Mouse (Mus musculus) liver, embryonic 15.5 days (tissue): ENCODE results near the gene St7l. TPM values are rescaled to one million over a fixed set of nuclear protein-coding genes. Genes with fewer than 3 reads are reported as not detected.

Experiments used
- ATAC-seq: fragments of 200-750 bp; cut with Nextera tagmentation; 2 replicates; pipeline ENCODE4 v1.8.0; 2017; ENCODE audit warnings: moderate number of reproducible peaks, mild to moderate bottlenecking, moderate library complexity; ENCODE audit not compliant: insufficient read depth
- H3K27ac ChIP-seq: fragments of 300-500 bp; sonication (generic); replicated peaks from 2 replicates; pipeline ENCODE4 v1.5.1; 2015; ENCODE audit warnings: mild to moderate bottlenecking, inconsistent platforms
- H3K27me3 ChIP-seq: fragments of 300-500 bp; sonication (generic); 2 replicates; pipeline ENCODE4 v1.6.1; 2015; ENCODE audit warnings: mild to moderate bottlenecking, inconsistent platforms
- H3K36me3 ChIP-seq: fragments of 300-500 bp; sonication (generic); replicated peaks from 2 replicates; pipeline ENCODE4 v1.6.1; 2015; ENCODE audit warnings: moderate library complexity, mild to moderate bottlenecking, inconsistent platforms
- H3K4me1 ChIP-seq: fragments of 300-500 bp; sonication (generic); replicated peaks from 2 replicates; pipeline ENCODE4 v1.6.1; 2015; ENCODE audit warnings: inconsistent platforms
- H3K4me2 ChIP-seq: fragments of 300-500 bp; sonication (generic); 2 replicates; pipeline ENCODE4 v1.6.1; 2015; ENCODE audit warnings: moderate library complexity, mild to moderate bottlenecking, inconsistent platforms
- H3K4me3 ChIP-seq: fragments of 300-500 bp; sonication (generic); replicated peaks from 2 replicates; pipeline ENCODE4 v1.5.1; 2015; ENCODE audit warnings: mild to moderate bottlenecking, inconsistent platforms
- H3K9ac ChIP-seq: fragments of 300-500 bp; sonication (generic); 2 replicates; pipeline ENCODE4 v1.6.1; 2015; ENCODE audit warnings: moderate library complexity, mild to moderate bottlenecking, inconsistent platforms
- H3K9me3 ChIP-seq: fragments of 300-500 bp; sonication (generic); replicated peaks from 2 replicates; pipeline ENCODE4 v1.6.1; 2016; ENCODE audit warnings: inconsistent platforms
- WGBS: fragments of 180-500 bp; shearing (Covaris S2); methylation state at CpG from one replicate; pipeline ENCODE4 v1.1.7; 2015; ENCODE audit warnings: mixed read lengths; ENCODE audit not compliant: insufficient replicate concordance; 5-methylcytosine and 5-hydroxymethylcytosine counted together
- polyA plus RNA-seq: library from polyadenylated mRNA; unstranded; fragments of >200 nt; fragmentation: Nextera tagmentation; extraction: Ambion mirVana; gene quantifications from 2 replicates; pipeline ENCODE4 v1.2.1, GENCODE M21; 2015

St7l gene
- polyA plus RNA-seq, 1 experiment from 2014 or later, result 11.2 TPM

- Histone ChIP-seq H3K27ac (no peak overlapping the region), H3K4me1 (no peaks in the 10 kb centered on the region), H3K27me3 (no peaks in the 10 kb centered on the region), H3K36me3 (peaks cover 24% of the 10 kb centered on the region), H3K4me2 (no peak overlapping the region), H3K9ac (no peak overlapping the region), H3K9me3 (no peaks in the 10 kb centered on the region), H3K4me3 (no peak overlapping the region)
- 66% methylated on average over 4 of the region's 4 CpGs for WGBS
- ATAC-seq, result no peak
These were observed 41.6 kb downstream of the St7l start for GRCm38 (mm10) chr3:104905389-104905788.

DNA sequence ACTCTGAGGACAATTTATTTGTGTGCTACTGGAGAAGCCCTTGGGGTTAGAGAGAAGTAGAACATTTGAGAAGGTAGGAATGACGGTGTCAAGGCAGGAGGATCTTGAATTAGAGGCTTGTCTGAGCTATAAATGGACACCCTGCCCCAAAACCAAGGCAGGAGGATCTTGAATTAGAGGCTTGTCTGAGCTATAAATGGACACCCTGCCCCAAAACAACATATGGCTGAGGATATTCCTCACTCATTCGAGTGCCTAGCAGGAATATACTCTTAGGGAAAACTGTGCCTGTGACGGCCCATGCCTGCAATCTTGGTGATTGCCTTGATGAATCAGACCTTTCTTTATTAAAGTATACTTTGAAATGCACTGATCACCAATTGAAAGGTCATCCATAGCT is 42.2 kb downstream of the St7l start:
- peaks cover 24% of the 10 kb centered on the region for H3K36me3 ChIP-seq
- no peak overlapping the region for H3K9ac ChIP-seq
- no peaks in the 10 kb centered on the region for H3K9me3 ChIP-seq
- no peaks in the 10 kb centered on the region for H3K27me3 ChIP-seq
- H3K4me3 ChIP-seq, result no peak overlapping the region
- H3K4me2 ChIP-seq, result no peak overlapping the region
- H3K27ac ChIP-seq, result no peak overlapping the region
- no peak for ATAC-seq
- WGBS, result 70% methylated on average over 3 of the region's 3 CpGs
- no peaks in the 10 kb centered on the region for H3K4me1 ChIP-seq

- H3K27me3 ChIP-seq, result no peaks in the 10 kb centered on the region
- H3K4me2 ChIP-seq, result no peak overlapping the region
- 79% methylated on average over 6 of the region's 6 CpGs for WGBS
- no peaks in the 10 kb centered on the region for H3K4me1 ChIP-seq
- H3K9ac ChIP-seq, result no peak overlapping the region
- no peaks in the 10 kb centered on the region for H3K9me3 ChIP-seq
- no peak overlapping the region for H3K4me3 ChIP-seq
- H3K27ac ChIP-seq, result no peak overlapping the region
- no peak for ATAC-seq
- H3K36me3 ChIP-seq, result peaks cover 16% of the 10 kb centered on the region
These were observed 45.4 kb downstream of the St7l start for GRCm38 (mm10) chr3:104909195-104909594.

- Histone ChIP-seq H3K9me3 (no peaks in the 10 kb centered on the region), H3K9ac (no peak overlapping the region), H3K4me2 (no peak overlapping the region), H3K27me3 (no peaks in the 10 kb centered on the region), H3K4me3 (no peak overlapping the region), H3K4me1 (no peaks in the 10 kb centered on the region), H3K36me3 (peaks cover 5% of the 10 kb centered on the region; the same call in 1 of the 2 replicates), H3K27ac (no peak overlapping the region)
- 66% methylated on average over 3 of the region's 3 CpGs for WGBS
- no peak for ATAC-seq
These were observed 51.2 kb downstream of the St7l start for GRCm38 (mm10) chr3:104914986-104915385.

GRCm38 (mm10) chr3:104929385-104929784 is 65.6 kb downstream of the St7l start:
- WGBS, result 76% methylated on average over 6 of the region's 6 CpGs
- Histone ChIP-seq H3K27ac (no peak overlapping the region), H3K36me3 (peaks cover 19% of the 10 kb centered on the region), H3K4me1 (no peaks in the 10 kb centered on the region), H3K9me3 (no peaks in the 10 kb centered on the region), H3K4me3 (no peak overlapping the region), H3K4me2 (no peak overlapping the region), H3K9ac (no peak overlapping the region), H3K27me3 (no peaks in the 10 kb centered on the region)
- ATAC-seq, result no peak

GRCm38 (mm10) chr3:104937728-104938305 is 74.0 kb downstream of the St7l start:
- H3K36me3 ChIP-seq, result peaks cover 11% of the 10 kb centered on the region; the same call in 1 of the 2 replicates
- no peaks in the 10 kb centered on the region for H3K27me3 ChIP-seq
- ATAC-seq, result no peak
- no peaks in the 10 kb centered on the region for H3K4me1 ChIP-seq
- H3K9me3 ChIP-seq, result no peaks in the 10 kb centered on the region
- no peak overlapping the region for H3K27ac ChIP-seq
- WGBS, result 59% methylated on average over 2 of the region's 2 CpGs
- no peak overlapping the region for H3K4me2 ChIP-seq
- no peak overlapping the region for H3K9ac ChIP-seq
- H3K4me3 ChIP-seq, result no peak overlapping the region

- 39% methylated on average over 4 of the region's 4 CpGs for WGBS
- H3K4me1 ChIP-seq, result no peaks in the 10 kb centered on the region
- H3K9me3 ChIP-seq, result no peaks in the 10 kb centered on the region
- ATAC-seq, result no peak
- H3K27ac ChIP-seq, result no peak overlapping the region
- H3K27me3 ChIP-seq, result no peaks in the 10 kb centered on the region
- H3K36me3 ChIP-seq, result peaks cover 11% of the 10 kb centered on the region; the same call in 1 of the 2 replicates
- H3K4me3 ChIP-seq, result no peak overlapping the region
- no peak overlapping the region for H3K4me2 ChIP-seq
- no peak overlapping the region for H3K9ac ChIP-seq
These were observed 74.5 kb downstream of the St7l start for GRCm38 (mm10) chr3:104938327-104938726.

GRCm38 (mm10) chr3:104940691-104941090 is 76.9 kb downstream of the St7l start:
- H3K27ac ChIP-seq, result no peak overlapping the region
- ATAC-seq, result no peak
- H3K36me3 ChIP-seq, result peaks cover 12% of the 10 kb centered on the region; the same call in 1 of the 2 replicates
- 68% methylated on average over 6 of the region's 6 CpGs for whole genome bisulfite sequencing
- H3K4me2 ChIP-seq, result no peak overlapping the region
- no peaks in the 10 kb centered on the region for H3K9me3 ChIP-seq
- no peaks in the 10 kb centered on the region for H3K4me1 ChIP-seq
- H3K9ac ChIP-seq, result no peak overlapping the region
- H3K4me3 ChIP-seq, result no peak overlapping the region
- no peaks in the 10 kb centered on the region for H3K27me3 ChIP-seq

DNA sequence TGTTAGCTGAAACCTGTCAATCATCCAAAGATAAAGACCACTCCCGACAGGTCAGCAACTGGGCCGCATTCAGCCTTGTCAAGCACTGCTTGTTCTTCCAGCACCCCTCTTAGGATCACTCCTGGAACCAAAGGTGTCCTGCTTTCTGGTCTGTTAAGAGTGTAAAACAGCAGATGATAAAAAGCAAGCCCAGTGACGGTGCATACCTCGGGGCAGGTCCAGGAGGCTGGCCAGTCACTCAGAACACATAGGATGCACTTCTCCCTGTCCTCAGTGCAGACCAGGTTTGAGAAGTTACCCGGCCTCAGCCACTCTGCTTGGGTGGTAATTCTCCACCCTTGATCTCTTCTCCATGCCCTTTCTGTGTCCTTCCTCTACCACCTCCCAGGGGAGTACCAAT is 78.9 kb downstream of the St7l start:
- H3K4me2 ChIP-seq, result no peak overlapping the region
- H3K27ac ChIP-seq, result no peak overlapping the region
- 58% methylated on average over 5 of the region's 5 CpGs for WGBS
- no peak overlapping the region for H3K4me3 ChIP-seq
- no peak for ATAC-seq
- H3K4me1 ChIP-seq, result no peaks in the 10 kb centered on the region
- no peaks in the 10 kb centered on the region for H3K27me3 ChIP-seq
- H3K36me3 ChIP-seq, result peaks cover 18% of the 10 kb centered on the region; the same call in 1 of the 2 replicates
- H3K9ac ChIP-seq, result no peak overlapping the region
- no peaks in the 10 kb centered on the region for H3K9me3 ChIP-seq

GRCm38 (mm10) chr3:104943333-104943732 is 79.5 kb downstream of the St7l start:
- WGBS, result 71% methylated on average over 8 of the region's 8 CpGs
- Histone ChIP-seq H3K4me3 (no peak overlapping the region), H3K4me1 (no peaks in the 10 kb centered on the region), H3K36me3 (peaks cover 18% of the 10 kb centered on the region; the same call in 1 of the 2 replicates), H3K9me3 (no peaks in the 10 kb centered on the region), H3K9ac (no peak overlapping the region), H3K27ac (no peak overlapping the region), H3K27me3 (no peaks in the 10 kb centered on the region), H3K4me2 (no peak overlapping the region)
- ATAC-seq, result no peak

- ATAC-seq, result no peak
- Histone ChIP-seq H3K36me3 (0 out of 2 replicates have a peak, but pooled peaks cover 8% of the 10 kb centered on the region), H3K27me3 (no peaks in the 10 kb centered on the region), H3K4me3 (no peak overlapping the region), H3K9ac (no peak overlapping the region), H3K4me1 (no peaks in the 10 kb centered on the region), H3K27ac (no peak overlapping the region), H3K9me3 (no peaks in the 10 kb centered on the region), H3K4me2 (no peak overlapping the region)
- WGBS, result 80% methylated on average over 9 of the region's 9 CpGs
These were observed 81.1 kb downstream of the St7l start for GRCm38 (mm10) chr3:104944894-104945293.

GRCm38 (mm10) chr3:104950926-104951325 is 87.1 kb downstream of the St7l start:
- H3K9ac ChIP-seq, result no peak overlapping the region
- H3K36me3 ChIP-seq, result peaks cover 11% of the 10 kb centered on the region
- no peaks in the 10 kb centered on the region for H3K27me3 ChIP-seq
- no peak for ATAC-seq
- H3K27ac ChIP-seq, result no peak overlapping the region
- H3K4me3 ChIP-seq, result no peak overlapping the region
- no peak overlapping the region for H3K4me2 ChIP-seq
- WGBS, result 88% methylated on average over 12 of the region's 12 CpGs
- H3K9me3 ChIP-seq, result no peaks in the 10 kb centered on the region
- no peaks in the 10 kb centered on the region for H3K4me1 ChIP-seq
